Mouse (Mus musculus) embryo, embryonic 11.5 days (tissue): Measurements from ENCODE around the gene St6galnac6.

Experiments used
- DNase-seq: peaks from one replicate; pipeline ENCODE4 v3.0.0-alpha.2; 2012; ENCODE audit warnings: low read depth, low spot score

The St6galnac6 gene

GRCm38 (mm10) chr2:32617109-32617508, 17.6 kb downstream of the St6galnac6 start:
- no peak for DNase-seq

GRCm38 (mm10) chr2:32617601-32618000, 18.1 kb downstream of the St6galnac6 start:
- DNase-seq, result no peak

GRCm38 (mm10) chr2:32618051-32618450, 18.5 kb downstream of the St6galnac6 start:
- DNase-seq, result no peak

GRCm38 (mm10) chr2:32620682-32621516, 21.4 kb downstream of the St6galnac6 start:
- DNase-seq, result no peak

GRCm38 (mm10) chr2:32621517-32621859, 22.0 kb downstream of the St6galnac6 start, which contains the start of gene Ak1:
Gene Ak1, plus strand, starts transcription at chr2:32621758.
- DNase-seq, result no peak

GRCm38 (mm10) chr2:32624111-32624748, 24.7 kb downstream of the St6galnac6 start:
- DNase-seq, result no peak

GRCm38 (mm10) chr2:32625212-32625872, 25.8 kb downstream of the St6galnac6 start:
- DNase-seq, result no peak

GRCm38 (mm10) chr2:32625873-32626694, 26.6 kb downstream of the St6galnac6 start:
- DNase-seq, result no peak

GRCm38 (mm10) chr2:32627266-32628043, 27.9 kb downstream of the St6galnac6 start:
- no peak for DNase-seq

GRCm38 (mm10) chr2:32628044-32628550, 28.6 kb downstream of the St6galnac6 start:
- DNase-seq, result no peak

- no peak for DNase-seq
Observed at GRCm38 (mm10) chr2:32628729-32629128, 29.2 kb downstream of the St6galnac6 start.

GRCm38 (mm10) chr2:32629276-32629976, 29.9 kb downstream of the St6galnac6 start:
- no peak for DNase-seq

- no peak for DNase-seq
Observed at GRCm38 (mm10) chr2:32630036-32630435, 30.5 kb downstream of the St6galnac6 start.

- no peak for DNase-seq
Observed at GRCm38 (mm10) chr2:32631046-32631445, 31.5 kb downstream of the St6galnac6 start.

GRCm38 (mm10) chr2:32631737-32632394, 32.4 kb downstream of the St6galnac6 start:
- no peak for DNase-seq

- no peak for DNase-seq
Observed at GRCm38 (mm10) chr2:32633660-32634059, 34.2 kb downstream of the St6galnac6 start.

GRCm38 (mm10) chr2:32634277-32635105, 35.0 kb downstream of the St6galnac6 start:
- no peak for DNase-seq

- no peak for DNase-seq
Observed at GRCm38 (mm10) chr2:32636617-32637016, 37.1 kb downstream of the St6galnac6 start.
